Mouse (Mus musculus): Measurements from ENCODE around the gene Enox1. TPM values are rescaled to one million over a fixed set of nuclear protein-coding genes. Genes with fewer than 3 reads are reported as not detected.

The Enox1 gene
- polyA plus RNA-seq, 1 experiment from 2014 or later = 1.9 TPM

GRCm38 (mm10) chr14:77557446-77558070 lies 401.0 kb downstream of the Enox1 start:
- Histone ChIP-seq H3K9ac (ENCODE audit: low read depth, low read length) (no peak overlapping the region), H3K36me3 (ENCODE audit: control insufficient read depth, insufficient read depth) (no peaks in the 10 kb centered on the region), H3K9me3 (ENCODE audit: control insufficient read depth) (no peaks in the 10 kb centered on the region), H3K4me1 (replicated peaks; ENCODE audit: control insufficient read depth, insufficient read depth, low read length) (no peaks in the 10 kb centered on the region), H3K4me3 (ENCODE audit: low read depth, low read length) (no peak overlapping the region), H3K27me3 (replicated peaks; ENCODE audit: control insufficient read depth, insufficient read depth, low read length) (no peaks in the 10 kb centered on the region), H3K4me2 (replicated peaks; ENCODE audit: low read depth) (no peak overlapping the region), H3K27ac (ENCODE audit: low read depth, low read length) (no peak overlapping the region)
- WGBS = 52% methylated on average over 7 of the region's 7 CpGs
- no peak for TF ChIP-seq CTCF (IDR thresholded peaks at IDR 0.05; ENCODE audit: low read depth)
- ATAC-seq = no peak

- H3K4me2 ChIP-seq (replicated peaks; ENCODE audit: low read depth) = no peak overlapping the region
- 95% methylated on average over 3 of the region's 3 CpGs for WGBS
- H3K9me3 ChIP-seq (ENCODE audit: control insufficient read depth) = no peaks in the 10 kb centered on the region
- no peak overlapping the region for H3K9ac ChIP-seq (ENCODE audit: low read depth, low read length)
- no peaks in the 10 kb centered on the region for H3K27me3 ChIP-seq (replicated peaks; ENCODE audit: control insufficient read depth, insufficient read depth, low read length)
- no peak for TF ChIP-seq CTCF (IDR thresholded peaks at IDR 0.05; ENCODE audit: low read depth)
- no peak for ATAC-seq
- no peak overlapping the region for H3K27ac ChIP-seq (ENCODE audit: low read depth, low read length)
- H3K36me3 ChIP-seq (ENCODE audit: control insufficient read depth, insufficient read depth) = no peaks in the 10 kb centered on the region
- no peak overlapping the region for H3K4me3 ChIP-seq (ENCODE audit: low read depth, low read length)
- no peaks in the 10 kb centered on the region for H3K4me1 ChIP-seq (replicated peaks; ENCODE audit: control insufficient read depth, insufficient read depth, low read length)
Observed at GRCm38 (mm10) chr14:77558910-77559309, 402.3 kb downstream of the Enox1 start.

GRCm38 (mm10) chr14:77559792-77560191 lies 403.2 kb downstream of the Enox1 start:
- Histone ChIP-seq H3K36me3 (ENCODE audit: control insufficient read depth, insufficient read depth) (no peaks in the 10 kb centered on the region), H3K4me3 (ENCODE audit: low read depth, low read length) (no peak overlapping the region), H3K9ac (ENCODE audit: low read depth, low read length) (no peak overlapping the region), H3K9me3 (ENCODE audit: control insufficient read depth) (no peaks in the 10 kb centered on the region), H3K27me3 (replicated peaks; ENCODE audit: control insufficient read depth, insufficient read depth, low read length) (no peaks in the 10 kb centered on the region), H3K4me1 (replicated peaks; ENCODE audit: control insufficient read depth, insufficient read depth, low read length) (no peaks in the 10 kb centered on the region), H3K27ac (ENCODE audit: low read depth, low read length) (no peak overlapping the region), H3K4me2 (replicated peaks; ENCODE audit: low read depth) (no peak overlapping the region)
- 70% methylated on average over 5 of the region's 5 CpGs for WGBS
- TF ChIP-seq CTCF (IDR thresholded peaks at IDR 0.05; ENCODE audit: low read depth) = no peak
- no peak for ATAC-seq

GRCm38 (mm10) chr14:77561808-77562583 lies 405.4 kb downstream of the Enox1 start:
- Histone ChIP-seq H3K27ac (ENCODE audit: low read depth, low read length) (no peak overlapping the region), H3K4me3 (ENCODE audit: low read depth, low read length) (no peak overlapping the region), H3K4me2 (replicated peaks; ENCODE audit: low read depth) (no peak overlapping the region), H3K9ac (ENCODE audit: low read depth, low read length) (no peak overlapping the region), H3K4me1 (replicated peaks; ENCODE audit: control insufficient read depth, insufficient read depth, low read length) (no peaks in the 10 kb centered on the region), H3K27me3 (replicated peaks; ENCODE audit: control insufficient read depth, insufficient read depth, low read length) (no peaks in the 10 kb centered on the region), H3K36me3 (ENCODE audit: control insufficient read depth, insufficient read depth) (no peaks in the 10 kb centered on the region), H3K9me3 (ENCODE audit: control insufficient read depth) (no peaks in the 10 kb centered on the region)
- TF ChIP-seq CTCF (IDR thresholded peaks at IDR 0.05; ENCODE audit: low read depth) = no peak
- WGBS = 46% methylated on average over 6 of the region's 6 CpGs
- ATAC-seq = no peak

- 86% methylated on average over 5 of the region's 5 CpGs for WGBS
Observed at GRCm38 (mm10) chr14:77563922-77564321, 407.4 kb downstream of the Enox1 start.

GRCm38 (mm10) chr14:77567120-77567519 lies 410.6 kb downstream of the Enox1 start:
- H3K4me1 ChIP-seq (replicated peaks; ENCODE audit: control insufficient read depth, insufficient read depth, low read length) = no peaks in the 10 kb centered on the region

More at GRCm38 (mm10) chr14:77563922-77564321, 407.4 kb downstream of the Enox1 start:
- no peak overlapping the region for H3K4me3 ChIP-seq (ENCODE audit: low read depth, low read length)
- no peak overlapping the region for H3K9ac ChIP-seq (ENCODE audit: low read depth, low read length)
- no peaks in the 10 kb centered on the region for H3K4me1 ChIP-seq (replicated peaks; ENCODE audit: control insufficient read depth, insufficient read depth, low read length)
- H3K27ac ChIP-seq (ENCODE audit: low read depth, low read length) = no peak overlapping the region
- ATAC-seq = no peak
- TF ChIP-seq CTCF (IDR thresholded peaks at IDR 0.05; ENCODE audit: low read depth) = no peak
- H3K36me3 ChIP-seq (ENCODE audit: control insufficient read depth, insufficient read depth) = no peaks in the 10 kb centered on the region
- no peak overlapping the region for H3K4me2 ChIP-seq (replicated peaks; ENCODE audit: low read depth)
- no peaks in the 10 kb centered on the region for H3K27me3 ChIP-seq (replicated peaks; ENCODE audit: control insufficient read depth, insufficient read depth, low read length)
- no peaks in the 10 kb centered on the region for H3K9me3 ChIP-seq (ENCODE audit: control insufficient read depth)

More at GRCm38 (mm10) chr14:77567120-77567519, 410.6 kb downstream of the Enox1 start:
- no peak for ATAC-seq
- no peak overlapping the region for H3K4me3 ChIP-seq (ENCODE audit: low read depth, low read length)
- no peaks in the 10 kb centered on the region for H3K27me3 ChIP-seq (replicated peaks; ENCODE audit: control insufficient read depth, insufficient read depth, low read length)
- no peak for TF ChIP-seq CTCF (IDR thresholded peaks at IDR 0.05; ENCODE audit: low read depth)
- WGBS = 71% methylated on average over 2 of the region's 2 CpGs
- no peaks in the 10 kb centered on the region for H3K36me3 ChIP-seq (ENCODE audit: control insufficient read depth, insufficient read depth)
- H3K9me3 ChIP-seq (ENCODE audit: control insufficient read depth) = no peaks in the 10 kb centered on the region
- H3K9ac ChIP-seq (ENCODE audit: low read depth, low read length) = no peak overlapping the region
- H3K4me2 ChIP-seq (replicated peaks; ENCODE audit: low read depth) = no peak overlapping the region
- no peak overlapping the region for H3K27ac ChIP-seq (ENCODE audit: low read depth, low read length)

All from intestine, postnatal 0 days (tissue).